Mouse (Mus musculus) erythroblast, embryonic 14.5 days (primary cell): ENCODE data around the gene Flg2.

Experiments
- GATA1 ChIP-seq: IDR thresholded peaks from 2 replicates; pipeline ENCODE4 v1.6.1; 2012; ENCODE audit warnings: low read length, inconsistent platforms, mixed read lengths
- TAL1 ChIP-seq: IDR thresholded peaks from 3 replicates; pipeline ENCODE4 v1.6.1; 2012; ENCODE audit warnings: low read length, inconsistent platforms, mixed read lengths

DNA sequence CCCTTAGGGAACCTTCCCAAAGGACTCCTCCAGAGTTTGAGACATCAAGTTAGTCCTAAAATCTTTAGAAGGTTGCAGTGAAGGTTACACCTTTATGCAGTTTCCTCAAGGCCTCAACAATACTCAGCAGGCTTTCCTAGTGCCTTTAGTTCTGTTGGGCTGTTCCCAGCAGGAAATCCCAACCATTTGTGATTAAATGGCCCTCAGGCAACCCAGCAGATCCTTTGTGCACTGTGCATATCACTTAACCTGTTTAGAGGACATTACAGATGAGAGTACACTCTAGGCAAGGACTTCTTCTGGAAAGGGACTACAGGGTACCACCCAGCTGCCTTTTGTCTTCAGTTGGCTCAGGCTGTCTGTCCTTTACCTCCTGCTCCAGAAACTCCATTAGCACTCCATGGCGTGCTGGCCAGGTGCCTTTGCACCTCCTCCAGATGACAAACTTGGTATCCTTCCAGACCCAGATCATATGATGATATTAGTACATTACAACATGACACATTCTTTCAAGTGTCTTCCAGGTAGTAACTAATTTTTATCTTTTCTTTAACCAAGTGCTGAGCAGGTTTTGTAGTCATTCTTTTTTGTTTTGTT, 34.0 kb upstream of the Flg2 start:
- no peak for TF ChIP-seq TAL1
- TF ChIP-seq GATA1 = no peak
